Mouse (Mus musculus): ENCODE results near the gene Spdef. TPM values are rescaled to one million over a fixed set of nuclear protein-coding genes. Genes with fewer than 3 reads are reported as not detected.

Gene Spdef
- not detected for polyA plus RNA-seq (2017; shearing (Covaris generic))

DNA sequence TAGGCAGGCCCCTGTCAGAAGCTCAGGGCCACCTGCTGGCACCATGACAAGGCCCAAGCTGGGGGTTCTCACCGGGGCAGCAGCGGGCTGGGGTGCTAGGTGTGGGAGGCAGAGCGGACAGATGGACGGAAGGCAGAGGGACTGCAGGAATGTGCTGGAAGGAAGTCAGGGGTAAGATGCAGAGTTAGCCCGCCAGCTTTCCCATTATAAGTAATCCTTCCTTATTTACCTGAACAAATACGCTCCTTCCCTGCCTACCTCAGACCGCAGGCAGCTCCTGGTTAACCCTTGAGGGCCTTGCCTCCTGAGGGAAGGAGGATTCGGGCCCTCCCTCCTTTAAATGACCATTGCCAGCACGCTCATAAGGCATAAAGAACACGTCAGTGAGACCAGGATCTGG is at the start of gene Spdef:
Gene Spdef (minus strand): TSS at position 186 of the 400 bp plus-strand sequence.

Other genes with a start within 250 kb of the Spdef start
- 0.11 TPM for gene Grm4, start 207.6 kb downstream of the Spdef start, polyA plus RNA-seq (2017; shearing (Covaris generic))
- gene Hmga1, start 172.5 kb downstream of the Spdef start, polyA plus RNA-seq (2017; shearing (Covaris generic)), result 91.2 TPM
- 128 TPM for gene AI413582, start 163.2 kb downstream of the Spdef start, polyA plus RNA-seq (2017; shearing (Covaris generic))
- gene Nudt3, start 105.5 kb downstream of the Spdef start, polyA plus RNA-seq (2017; shearing (Covaris generic)), result 93.1 TPM
- gene RPS10-NUDT3, start 93.7 kb downstream of the Spdef start, polyA plus RNA-seq (2017; shearing (Covaris generic)), result not detected
- 1,002 TPM for gene Rps10, start 92.3 kb downstream of the Spdef start, polyA plus RNA-seq (2017; shearing (Covaris generic))
- gene Pacsin1, start 73.4 kb downstream of the Spdef start, polyA plus RNA-seq (2017; shearing (Covaris generic)), result 82.9 TPM
- 22.6 TPM for gene D17Wsu92e, start 91.7 kb upstream of the Spdef start, polyA plus RNA-seq (2017; shearing (Covaris generic))
- 184 TPM for gene Snrpc, start 109.2 kb upstream of the Spdef start, polyA plus RNA-seq (2017; shearing (Covaris generic))
- gene Uhrf1bp1, start 127.5 kb upstream of the Spdef start, polyA plus RNA-seq (2017; shearing (Covaris generic)), result 2.8 TPM
- 15.4 TPM for gene Anks1, start 180.4 kb upstream of the Spdef start, polyA plus RNA-seq (2017; shearing (Covaris generic))
- gene Taf11, start 180.9 kb upstream of the Spdef start, polyA plus RNA-seq (2017; shearing (Covaris generic)), result 48.0 TPM